Mouse (Mus musculus): ENCODE data around the gene Sinhcaf. TPM values are rescaled to one million over a fixed set of nuclear protein-coding genes. Genes with fewer than 3 reads are reported as not detected.
A peak's percentile ranks its signal among the peaks of the same experiment; 100 is the strongest.

The Sinhcaf gene
- polyA plus RNA-seq, 1 experiment = not detected

GRCm38 (mm10) chr6:148902728-148903127 lies 43.5 kb downstream of the Sinhcaf start:
- H3K4me1 ChIP-seq (ENCODE audit: control insufficient read depth, insufficient read depth, low read length) = no peaks in the 10 kb centered on the region
- H3K4me3 ChIP-seq (ENCODE audit: insufficient read depth, low read depth, low read length) = no peak overlapping the region
- TF ChIP-seq CTCF (IDR thresholded peaks at IDR 0.05; ENCODE audit: insufficient read depth, low read depth, low read length) (no peak), POLR2A (IDR thresholded peaks at IDR 0.05; ENCODE audit: insufficient read depth, low read depth, low read length) (no peak)
- no peak overlapping the region for H3K27ac ChIP-seq (ENCODE audit: insufficient read depth, low read depth, low read length)
- WGBS = 83% methylated on average over 3 of the region's 3 CpGs

- 30% methylated on average over 6 of the region's 6 CpGs for WGBS
- Histone ChIP-seq H3K4me1 (ENCODE audit: control insufficient read depth, insufficient read depth, low read length) (peaks cover 3% of the 10 kb centered on the region), H3K4me3 (ENCODE audit: insufficient read depth, low read depth, low read length) (peak overlapping the region; percentile 59), H3K27ac (ENCODE audit: insufficient read depth, low read depth, low read length) (peak overlapping the region; percentile 47; the same call in 1 of the 2 replicates)
- TF ChIP-seq CTCF (IDR thresholded peaks at IDR 0.05; ENCODE audit: insufficient read depth, low read depth, low read length) (no peak), POLR2A (IDR thresholded peaks at IDR 0.05; ENCODE audit: insufficient read depth, low read depth, low read length) (no peak)
Observed at GRCm38 (mm10) chr6:148896507-148896851, 49.8 kb downstream of the Sinhcaf start.

DNA sequence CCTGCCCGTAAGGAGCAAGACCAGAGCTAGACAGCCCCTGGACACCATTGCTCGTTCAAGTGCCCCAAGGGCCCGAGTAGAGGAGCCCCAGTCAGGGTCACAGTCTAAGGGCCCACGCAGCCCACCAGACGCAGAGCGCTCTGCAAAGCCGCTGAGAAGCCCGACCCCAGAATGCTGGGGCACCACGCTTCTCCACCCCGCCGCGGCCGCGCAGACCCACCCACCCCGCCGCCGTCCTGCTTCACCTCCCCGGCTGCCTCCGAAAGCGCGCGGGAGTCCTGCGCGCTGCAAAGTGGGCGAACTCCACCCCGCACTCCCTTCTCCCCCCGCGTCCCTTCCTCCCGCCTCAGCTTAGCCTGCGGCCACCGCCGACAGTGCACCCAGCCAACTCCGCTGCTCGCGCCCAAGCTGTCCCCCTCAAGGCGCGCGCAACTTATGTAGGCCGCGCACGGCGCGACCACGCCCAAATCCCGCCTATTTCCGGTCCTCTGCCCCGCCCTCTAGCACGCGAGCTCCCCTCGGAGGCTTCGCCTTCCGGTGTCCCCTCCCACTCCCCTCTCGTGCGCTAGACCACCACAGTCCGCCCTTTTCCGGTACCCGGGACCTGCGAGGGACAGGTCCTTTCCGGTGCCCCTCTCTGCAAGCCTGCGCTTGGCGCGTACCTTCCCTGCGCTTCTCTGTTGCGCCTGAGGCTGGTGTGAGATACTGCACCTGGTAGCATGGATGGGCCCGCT lies 50.3 kb downstream of the Sinhcaf start, which contains the start of gene Caprin2:
TSS of gene Caprin2 (minus strand) at position 465 of the 734 bp plus-strand sequence.
- TF ChIP-seq POLR2A (IDR thresholded peaks at IDR 0.05; ENCODE audit: insufficient read depth, low read depth, low read length) (peak; percentile 93), CTCF (IDR thresholded peaks at IDR 0.05; ENCODE audit: insufficient read depth, low read depth, low read length) (no peak)
- H3K27ac ChIP-seq (ENCODE audit: insufficient read depth, low read depth, low read length) = peak within 1 kb of the TSS; percentile 47; the same call in 1 of the 2 replicates
- H3K4me1 ChIP-seq (ENCODE audit: control insufficient read depth, insufficient read depth, low read length) = peaks cover 3% of the 10 kb centered on the region
- peak within 1 kb of the TSS; percentile 59 for H3K4me3 ChIP-seq (ENCODE audit: insufficient read depth, low read depth, low read length)
- WGBS = under 1% methylated on average over 63 of the region's 65 CpGs

DNA sequence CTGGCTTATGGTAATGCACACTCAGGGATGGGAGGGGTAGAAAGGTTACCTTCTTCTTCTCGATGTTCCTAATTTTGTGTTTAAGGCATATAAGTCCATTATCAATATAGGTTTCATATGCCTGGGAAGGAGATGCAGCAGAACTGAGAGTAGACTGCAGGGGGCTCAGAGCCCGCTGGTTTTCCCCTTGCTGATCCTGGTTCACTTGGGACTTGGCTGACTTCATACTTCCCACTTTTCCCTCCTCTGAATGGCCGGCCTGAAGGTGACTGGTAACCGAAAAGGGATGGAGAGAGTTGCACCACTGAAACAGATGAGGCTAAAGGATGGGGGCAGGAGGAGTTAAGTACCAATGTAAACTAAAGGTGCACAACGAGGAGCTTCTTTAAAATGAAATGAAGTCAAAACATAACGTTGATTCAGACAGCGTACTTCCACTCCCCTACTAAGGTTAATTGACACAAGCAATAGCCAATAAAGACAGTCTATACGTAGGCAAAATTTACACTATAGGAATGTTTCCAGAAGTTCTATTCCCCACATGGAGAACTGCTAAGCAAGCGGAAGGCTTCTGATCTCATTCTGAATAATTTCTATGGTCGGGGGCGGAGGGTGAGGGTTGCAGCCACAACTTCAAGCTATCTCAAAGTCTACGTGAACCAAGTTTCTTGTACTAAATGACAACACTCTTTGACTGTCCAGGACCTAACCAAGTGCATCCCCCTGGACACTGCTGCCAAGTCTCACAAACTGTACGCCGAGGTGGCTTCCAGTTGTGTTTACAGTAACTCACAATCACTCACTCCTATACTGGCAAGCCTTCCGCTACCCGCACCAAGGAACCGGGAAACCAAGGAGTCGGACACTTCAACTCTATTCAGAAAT lies 51.1 kb downstream of the Sinhcaf start:
- peaks cover 3% of the 10 kb centered on the region for H3K4me1 ChIP-seq (ENCODE audit: control insufficient read depth, insufficient read depth, low read length)
- peak overlapping the region; percentile 59 for H3K4me3 ChIP-seq (ENCODE audit: insufficient read depth, low read depth, low read length)
- H3K27ac ChIP-seq (ENCODE audit: insufficient read depth, low read depth, low read length) = no peak overlapping the region
- 9% methylated on average over 18 of the region's 18 CpGs for WGBS
- TF ChIP-seq CTCF (IDR thresholded peaks at IDR 0.05; ENCODE audit: insufficient read depth, low read depth, low read length) (no peak), POLR2A (IDR thresholded peaks at IDR 0.05; ENCODE audit: insufficient read depth, low read depth, low read length) (no peak)

DNA sequence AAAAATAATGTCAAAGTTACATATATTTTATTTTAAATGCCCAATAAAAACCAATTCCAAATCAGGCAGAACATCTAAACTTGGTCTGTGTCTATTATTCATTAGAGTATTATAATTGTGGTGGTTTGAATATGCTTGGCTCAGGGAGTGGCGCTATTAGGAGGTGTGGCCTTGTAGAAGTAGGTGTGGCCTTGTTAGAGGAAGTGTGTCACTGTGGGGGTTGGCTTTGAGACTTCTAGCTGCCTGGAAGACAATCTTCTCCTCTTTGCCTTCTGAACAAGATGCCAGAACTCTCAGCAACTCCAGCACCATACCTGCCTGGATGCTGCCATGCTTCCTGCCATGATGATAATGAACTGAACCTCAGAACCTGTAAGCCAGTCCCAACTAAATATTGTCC lies 72.4 kb downstream of the Sinhcaf start:
- TF ChIP-seq POLR2A (IDR thresholded peaks at IDR 0.05; ENCODE audit: insufficient read depth, low read depth, low read length) = no peak
- no peak for TF ChIP-seq CTCF (IDR thresholded peaks at IDR 0.05; ENCODE audit: insufficient read depth, low read depth, low read length)
- Histone ChIP-seq H3K27ac (ENCODE audit: insufficient read depth, low read depth, low read length) (no peak overlapping the region), H3K4me3 (ENCODE audit: insufficient read depth, low read depth, low read length) (no peak overlapping the region), H3K4me1 (ENCODE audit: control insufficient read depth, insufficient read depth, low read length) (no peaks in the 10 kb centered on the region)
- 89% methylated on average over 1 of the region's 1 CpGs for WGBS

Other genes starting within 250 kb of the Sinhcaf start
- not detected in 2 replicates for gene Ipo8, start 115.0 kb downstream of the Sinhcaf start, polyA plus RNA-seq (2012; ENCODE audit: insufficient read depth, insufficient read length, low replicate concordance, missing spikeins)
- gene Caprin2, start 50.2 kb downstream of the Sinhcaf start, polyA plus RNA-seq (2012; ENCODE audit: insufficient read depth, insufficient read length, low replicate concordance, missing spikeins) = not detected in 2 replicates
- 30.8 TPM in 1 of 2 replicates, not detected in the other for gene Dennd5b, start 155.2 kb upstream of the Sinhcaf start, polyA plus RNA-seq (2012; ENCODE audit: insufficient read depth, insufficient read length, low replicate concordance, missing spikeins)
- not detected in 2 replicates for gene Gm10203, start 183.7 kb upstream of the Sinhcaf start, polyA plus RNA-seq (2012; ENCODE audit: insufficient read depth, insufficient read length, low replicate concordance, missing spikeins)
- gene Etfbkmt, start 193.4 kb upstream of the Sinhcaf start, polyA plus RNA-seq (2012; ENCODE audit: insufficient read depth, insufficient read length, low replicate concordance, missing spikeins) = not detected in 2 replicates
- gene Amn1, start 242.2 kb upstream of the Sinhcaf start, polyA plus RNA-seq (2012; ENCODE audit: insufficient read depth, insufficient read length, low replicate concordance, missing spikeins) = not detected in 2 replicates